Mouse (Mus musculus): ENCODE data around the gene Grb2.
A peak's percentile ranks its signal among the peaks of the same experiment; 100 is the strongest.

Grb2 gene

DNA sequence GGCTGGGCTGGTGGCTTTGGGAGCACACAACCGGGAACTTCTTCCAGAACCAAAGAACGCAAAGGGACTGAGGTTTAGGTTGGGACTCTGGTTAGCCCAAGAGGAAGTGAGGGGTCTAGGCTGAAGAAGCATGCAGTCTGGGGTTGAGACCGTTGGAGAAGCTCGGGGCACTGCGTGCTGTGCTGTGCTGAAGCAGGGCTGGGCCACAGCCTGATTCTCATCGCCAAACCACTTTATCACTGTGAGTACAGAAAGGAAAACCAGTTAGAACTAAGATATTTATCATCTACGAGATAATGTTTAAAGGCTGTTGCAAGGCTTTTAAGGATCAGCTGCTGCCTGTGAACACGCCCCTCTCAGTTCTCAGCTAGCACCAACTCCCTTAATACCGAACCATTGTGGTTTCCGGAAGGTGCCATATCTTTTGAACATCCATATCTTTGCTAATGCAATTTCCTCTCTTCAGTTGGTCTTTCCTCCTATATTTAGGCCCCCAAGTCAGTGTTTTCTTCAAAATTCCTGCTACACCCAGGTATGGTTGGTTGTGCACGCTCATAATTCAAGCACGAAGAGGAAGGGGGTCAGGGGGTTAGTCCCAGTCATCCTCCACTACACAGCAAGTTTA lies 4.4 kb upstream of the Grb2 start:
- DNase-seq (ENCODE audit: low spot score in 2 of 2) = no peak

DNA sequence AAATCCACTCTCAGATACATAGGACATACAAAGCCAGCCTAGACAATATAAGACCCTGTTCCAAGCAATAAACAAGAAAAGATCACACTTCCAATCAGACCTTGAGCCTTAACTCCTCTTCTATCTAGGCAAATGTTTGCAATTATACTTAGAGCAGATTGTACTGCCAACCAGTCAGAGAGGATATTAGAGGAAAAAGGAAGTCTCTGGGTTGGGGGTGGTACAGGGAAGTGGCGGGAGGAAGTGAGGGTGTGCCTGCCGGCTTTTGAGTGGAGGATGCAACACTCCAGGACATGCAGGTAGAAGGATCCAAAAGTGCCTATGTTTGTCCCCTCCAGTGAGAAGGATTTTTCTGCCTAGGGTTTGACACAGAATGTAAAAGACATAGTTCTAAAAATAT lies 3.9 kb upstream of the Grb2 start:
- no peak for DNase-seq (ENCODE audit: low spot score in 2 of 2)

DNA sequence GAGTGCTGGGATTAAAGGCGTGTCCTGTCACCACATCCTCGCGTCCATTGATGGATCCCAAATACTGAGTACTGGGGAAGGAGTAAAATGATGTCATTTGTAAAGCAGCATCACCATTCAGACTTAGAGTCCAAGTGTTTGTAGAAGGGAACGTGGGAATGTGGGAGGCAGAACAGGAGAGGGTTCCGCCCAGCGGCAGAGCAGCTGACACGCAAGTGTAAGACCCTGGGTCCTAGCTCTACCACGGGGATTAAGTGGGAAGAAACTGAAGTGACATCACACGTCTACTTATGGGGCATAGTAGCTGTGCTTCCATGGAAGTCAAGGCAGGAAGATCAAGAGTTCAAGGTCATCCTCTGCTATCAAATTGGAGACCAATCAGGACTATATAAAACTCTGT lies 2.7 kb upstream of the Grb2 start:
- no peak for DNase-seq (ENCODE audit: low spot score in 2 of 2)

- DNase-seq (ENCODE audit: low spot score in 2 of 2) = no peak
Observed at GRCm38 (mm10) chr11:115709829-115710559, 1.6 kb upstream of the Grb2 start.

GRCm38 (mm10) chr11:115708956-115709828 lies 795 bp upstream of the Grb2 start:
- peak in 1 of 2 experiments; percentile 35 for DNase-seq (ENCODE audit: low spot score in 2 of 2)

DNA sequence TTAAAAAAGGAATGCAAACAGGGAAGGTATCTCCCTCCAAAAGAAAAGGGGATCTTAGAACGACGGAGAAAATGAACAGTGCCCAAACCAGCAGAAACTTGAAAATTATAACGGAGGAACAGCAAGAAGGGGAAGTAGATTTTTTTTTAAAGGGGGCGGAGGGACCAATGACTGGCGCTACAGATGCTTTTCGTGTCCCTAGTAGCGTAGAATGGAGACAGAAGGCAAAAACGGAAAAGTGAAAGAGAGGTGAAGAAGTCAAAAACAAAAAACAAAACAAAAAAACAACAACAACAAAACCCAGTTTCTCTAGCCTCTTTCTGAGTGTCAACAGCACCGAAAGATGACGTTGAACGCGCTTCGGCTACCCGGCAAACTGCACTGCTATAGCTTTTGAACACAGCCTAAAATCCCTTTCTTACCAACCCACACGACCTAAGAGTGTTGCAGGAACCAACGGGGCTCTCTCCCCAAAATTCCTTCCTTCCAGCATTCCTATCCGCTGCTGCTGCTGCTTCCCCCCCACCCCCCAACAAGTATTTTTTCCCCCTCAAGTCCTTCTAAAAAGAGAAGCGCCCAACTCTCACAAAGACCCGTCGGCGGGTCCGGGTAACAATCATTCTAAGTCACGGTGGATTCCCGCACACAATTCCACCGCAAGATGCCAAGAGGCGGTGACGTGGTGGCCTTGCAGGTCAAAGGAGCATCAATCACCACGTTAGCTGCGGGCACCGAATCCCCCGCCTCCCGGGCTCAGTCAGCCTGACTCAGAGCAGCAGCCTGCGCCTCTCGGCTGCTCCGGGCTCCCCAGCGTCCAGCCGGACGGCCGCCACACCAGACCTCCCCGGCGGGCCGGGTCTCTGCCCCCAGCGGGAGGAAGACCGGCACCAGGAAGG lies 836 bp downstream of the Grb2 start:
- peak; percentile 29 to 35 for DNase-seq (ENCODE audit: low spot score in 2 of 2)

- DNase-seq (ENCODE audit: low spot score in 2 of 2) = no peak
Observed at GRCm38 (mm10) chr11:115706584-115706983, 1.8 kb downstream of the Grb2 start.

GRCm38 (mm10) chr11:115705561-115705960 lies 2.8 kb downstream of the Grb2 start:
- DNase-seq (ENCODE audit: low spot score in 2 of 2) = no peak

DNA sequence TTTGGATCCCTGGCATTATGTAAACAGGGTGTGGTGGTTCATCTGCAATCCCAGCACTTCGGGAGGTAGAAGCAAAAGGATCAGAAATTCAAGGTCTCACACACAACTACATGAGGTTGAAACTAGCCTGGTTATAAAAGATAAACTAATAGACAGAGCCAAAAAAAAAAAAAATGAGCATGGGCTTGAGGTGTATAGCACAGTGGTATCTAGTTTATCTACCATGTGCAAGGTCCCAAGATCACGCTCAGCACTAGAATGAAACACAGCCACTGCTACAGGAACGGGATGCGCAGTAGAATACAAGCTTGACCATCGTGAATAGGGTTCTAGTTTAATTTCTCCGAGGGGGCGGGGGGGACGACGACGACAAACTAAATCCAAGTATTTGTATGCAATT lies 3.7 kb downstream of the Grb2 start:
- DNase-seq (ENCODE audit: low spot score in 2 of 2) = no peak

GRCm38 (mm10) chr11:115703466-115703865 lies 4.9 kb downstream of the Grb2 start:
- no peak for DNase-seq (ENCODE audit: low spot score in 2 of 2)

DNA sequence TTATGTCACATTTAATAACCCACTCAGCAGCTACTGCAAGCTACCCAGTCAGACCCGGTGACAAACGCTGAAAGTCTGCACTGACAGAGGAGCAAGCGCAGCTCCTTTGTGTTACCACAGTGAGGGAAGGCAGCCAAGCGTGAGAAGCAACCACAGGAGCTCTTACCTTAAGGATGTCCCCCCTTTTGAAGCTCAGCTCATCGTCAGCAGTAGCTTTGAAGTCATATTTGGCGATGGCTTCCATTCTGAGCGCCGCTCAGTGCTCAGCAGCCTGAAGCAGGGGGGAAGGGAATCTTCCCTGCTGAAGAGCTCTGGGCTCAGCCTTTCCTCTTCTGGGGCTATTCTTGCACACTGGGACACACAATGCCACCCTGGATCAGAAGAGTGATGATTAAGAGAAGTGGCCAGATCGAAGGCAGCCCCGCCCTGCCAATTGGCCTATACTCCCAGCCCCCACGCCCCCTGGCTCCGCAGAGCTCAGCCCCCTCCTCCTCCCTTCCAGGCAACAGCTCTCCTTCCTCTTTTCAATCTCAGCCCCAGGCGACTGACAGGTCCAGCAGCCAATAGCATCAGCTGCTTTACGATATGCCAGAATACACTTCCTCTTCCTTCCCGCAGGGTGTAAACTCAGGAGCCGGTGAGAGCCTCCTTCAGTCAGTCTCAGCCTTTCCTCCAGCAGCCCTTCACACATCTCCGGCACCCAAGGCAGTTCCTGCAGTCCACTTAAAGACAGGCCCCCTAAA lies 9.2 kb downstream of the Grb2 start:
- peak; percentile 86 to 92 for DNase-seq (ENCODE audit: low spot score in 2 of 2)

DNA sequence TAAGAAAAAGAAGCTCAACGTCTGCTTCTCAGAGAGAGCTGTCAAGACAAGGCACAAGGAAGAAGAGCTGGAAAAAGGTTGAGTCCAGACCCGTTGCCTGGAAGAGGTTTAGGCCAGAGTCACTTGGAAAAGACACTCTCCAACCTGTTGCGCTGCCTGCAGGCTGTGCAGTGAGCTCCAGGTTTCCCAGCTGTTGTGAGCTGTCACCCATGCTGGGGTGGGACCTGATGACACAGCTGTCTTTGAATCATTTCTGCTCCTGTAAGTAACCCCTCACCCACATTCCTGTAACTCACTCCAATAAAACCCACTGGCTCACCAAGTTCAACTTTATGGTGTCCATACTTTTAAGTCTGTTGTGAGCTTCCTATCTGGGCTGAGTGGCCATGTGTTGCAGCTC lies 10.7 kb downstream of the Grb2 start:
- no peak for DNase-seq (ENCODE audit: low spot score in 2 of 2)

DNA sequence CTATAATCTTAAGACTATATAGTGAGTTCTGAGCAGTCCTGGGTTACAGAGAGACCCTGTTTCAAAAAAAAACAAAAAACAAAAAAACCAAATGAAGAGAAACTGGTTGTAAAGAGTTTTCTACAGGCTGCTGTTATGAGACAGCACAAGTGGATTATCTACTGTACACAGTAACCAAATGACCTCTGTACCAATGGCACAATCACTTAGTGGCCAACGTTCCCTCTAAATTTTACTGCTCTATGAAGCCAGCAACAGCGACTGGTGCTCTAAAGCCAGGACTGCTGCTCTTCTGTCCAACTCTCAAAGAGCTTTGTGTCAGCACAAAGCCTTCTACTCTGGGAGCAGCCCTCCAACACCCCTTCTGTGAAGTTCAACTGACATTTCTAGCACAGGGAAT lies 11.3 kb downstream of the Grb2 start:
- DNase-seq (ENCODE audit: low spot score in 2 of 2) = no peak

DNA sequence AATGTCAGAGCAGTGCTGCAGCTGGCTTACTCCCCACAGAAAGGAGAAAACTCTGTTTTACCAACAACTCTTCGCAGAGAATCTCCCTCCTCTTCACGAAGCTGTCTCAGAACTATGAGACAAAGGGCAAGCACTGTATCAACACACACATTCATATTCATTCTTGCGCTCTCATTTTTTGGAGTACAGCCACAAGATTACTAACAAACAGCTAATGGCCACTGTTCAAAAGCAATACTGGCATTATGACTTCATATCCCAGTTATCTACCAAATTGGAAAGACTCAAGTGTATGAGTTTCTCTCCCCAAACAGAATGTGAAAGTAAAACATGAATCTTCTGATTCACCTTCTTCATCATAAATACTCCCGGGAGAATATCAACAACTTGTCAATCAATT lies 11.9 kb downstream of the Grb2 start:
- DNase-seq (ENCODE audit: low spot score in 2 of 2) = no peak

DNA sequence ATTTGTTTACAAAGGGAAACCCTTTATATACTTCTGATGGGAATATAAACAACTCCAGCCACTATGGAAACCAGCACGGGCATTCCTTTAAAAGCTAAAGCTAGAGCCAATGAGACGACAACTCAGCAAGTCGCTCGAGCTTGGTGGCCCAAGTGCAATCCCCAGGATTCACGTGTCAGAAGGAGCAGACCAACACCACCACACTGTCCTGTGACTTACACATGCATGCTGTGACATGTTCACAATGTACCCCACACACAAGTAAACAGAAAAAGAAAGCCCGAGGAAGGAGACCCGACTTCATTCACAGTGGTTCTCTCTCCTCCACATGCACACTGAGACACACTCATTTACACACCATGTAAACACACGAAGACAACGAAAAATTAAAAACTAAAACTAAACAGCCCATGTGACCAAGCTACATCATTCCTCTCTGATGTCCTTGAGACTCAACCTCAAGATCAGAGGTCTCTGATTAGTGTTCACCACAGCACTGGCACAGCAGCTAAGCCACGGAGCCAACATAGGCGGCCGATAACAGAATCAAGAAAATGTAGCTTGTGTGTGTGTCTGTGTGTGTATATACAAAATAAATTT lies 14.3 kb downstream of the Grb2 start:
- no peak for DNase-seq (ENCODE audit: low spot score in 2 of 2)

- DNase-seq (ENCODE audit: low spot score in 2 of 2) = no peak
Observed at GRCm38 (mm10) chr11:115692800-115693199, 15.6 kb downstream of the Grb2 start.

DNA sequence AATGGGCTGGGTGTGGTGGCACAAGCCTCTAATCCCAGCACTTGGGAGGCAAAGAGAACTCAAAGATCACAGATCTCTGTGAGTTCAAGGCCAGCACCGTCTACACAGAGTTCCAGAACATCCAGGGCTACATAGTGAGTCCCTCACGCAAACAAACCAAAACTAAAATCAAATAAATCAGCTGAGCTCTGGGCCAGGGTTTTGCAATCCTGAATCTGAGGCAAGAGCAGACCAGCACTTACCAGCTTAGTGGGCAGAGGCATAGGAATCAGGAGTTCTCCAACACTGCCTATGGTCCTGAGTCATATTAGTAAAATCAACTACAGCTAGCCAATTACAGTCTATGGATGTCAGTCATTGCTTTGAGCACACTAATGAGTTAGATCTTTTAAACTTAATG lies 16.4 kb downstream of the Grb2 start:
- no peak for DNase-seq (ENCODE audit: low spot score in 2 of 2)

DNA sequence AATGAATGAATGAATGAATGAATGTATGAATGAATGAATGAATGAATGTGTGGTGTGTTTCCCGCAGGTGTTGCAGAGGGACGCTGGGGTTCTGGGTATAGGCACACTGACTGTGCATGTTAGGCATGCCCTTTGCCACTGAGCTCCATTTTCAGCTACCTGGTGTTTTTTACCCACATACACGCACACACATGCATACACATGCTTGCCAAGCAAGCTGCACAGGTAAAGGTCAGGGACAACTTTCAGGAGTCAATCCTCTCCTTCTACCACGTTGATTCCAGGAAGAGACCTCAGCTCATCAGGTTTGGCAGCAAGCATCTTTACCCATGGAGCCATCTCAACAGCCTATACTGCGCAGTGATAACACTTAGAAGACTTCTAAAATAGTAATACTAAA lies 16.9 kb downstream of the Grb2 start:
- no peak for DNase-seq (ENCODE audit: low spot score in 2 of 2)

DNA sequence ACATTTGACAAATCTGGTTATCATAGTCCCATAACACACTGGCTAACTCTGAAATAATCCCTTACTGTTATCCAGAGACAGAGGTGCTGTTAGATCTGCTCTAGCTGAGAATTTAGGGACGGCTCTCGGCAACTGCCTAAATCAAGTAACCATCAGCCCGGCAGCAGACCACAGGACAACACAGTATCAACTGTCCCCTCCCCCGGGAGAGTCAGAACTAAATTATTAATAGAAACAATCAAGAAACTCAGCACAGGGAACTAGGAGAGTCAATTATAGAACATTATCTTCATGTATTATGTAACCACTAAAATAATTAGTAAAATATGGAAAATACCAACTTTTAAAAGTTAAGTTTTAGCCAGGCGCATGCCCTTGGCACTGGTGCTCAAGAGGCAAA lies 17.4 kb downstream of the Grb2 start:
- no peak for DNase-seq (ENCODE audit: low spot score in 2 of 2)

GRCm38 (mm10) chr11:115690356-115690755 lies 18.0 kb downstream of the Grb2 start:
- no peak for DNase-seq (ENCODE audit: low spot score in 2 of 2)

Data from frontal cortex, postnatal 14 days (tissue).